Mouse (Mus musculus): ENCODE measurements at regions not wholly inside any gene's neighbourhood (a gene's known extent, or its start where the extent isn't known, plus 50 kb on each side); places are given as distances from the start of the nearest gene placed in this dataset.

DNA sequence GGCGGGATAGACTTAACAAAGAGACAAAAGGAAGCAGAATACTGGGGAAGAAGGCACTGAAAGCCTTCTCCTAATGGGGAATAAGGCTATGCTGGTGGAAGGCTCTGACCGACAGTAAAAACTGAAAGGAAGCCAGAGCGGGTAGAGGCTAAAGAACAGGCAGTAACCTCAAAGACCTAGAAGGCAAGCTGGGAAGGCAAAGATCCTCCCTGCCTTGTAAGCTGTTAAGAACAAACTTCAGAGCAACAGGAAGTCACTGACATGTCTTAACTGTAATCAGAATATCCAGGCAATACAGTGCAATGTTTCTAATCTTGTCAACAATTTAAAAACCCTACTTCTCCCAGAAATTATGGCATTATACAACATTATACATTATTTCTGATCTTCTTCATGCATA, 235.2 kb upstream of the Mef2c start:
- no peak for DNase-seq

DNA sequence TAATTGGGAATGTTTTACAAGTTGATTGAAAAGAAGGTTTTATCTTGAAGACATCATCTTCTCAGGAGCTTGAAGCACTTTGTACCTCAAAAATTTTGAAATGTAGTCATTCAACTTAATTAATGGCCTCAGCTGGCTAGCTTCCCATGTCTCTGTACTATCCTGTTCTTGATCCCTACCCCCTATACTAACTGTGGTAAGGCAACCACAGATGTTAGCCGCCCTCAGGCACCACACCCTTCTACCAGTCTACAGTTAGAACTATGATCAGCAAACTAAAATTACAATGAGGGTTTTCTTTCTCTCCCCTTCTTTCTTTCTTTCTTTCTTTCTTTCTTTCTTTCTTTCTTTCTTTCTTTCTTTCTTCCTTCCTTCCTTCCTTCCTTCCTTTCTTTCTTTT, 225.1 kb upstream of the Mef2c start:
- DNase-seq: no peak

DNA sequence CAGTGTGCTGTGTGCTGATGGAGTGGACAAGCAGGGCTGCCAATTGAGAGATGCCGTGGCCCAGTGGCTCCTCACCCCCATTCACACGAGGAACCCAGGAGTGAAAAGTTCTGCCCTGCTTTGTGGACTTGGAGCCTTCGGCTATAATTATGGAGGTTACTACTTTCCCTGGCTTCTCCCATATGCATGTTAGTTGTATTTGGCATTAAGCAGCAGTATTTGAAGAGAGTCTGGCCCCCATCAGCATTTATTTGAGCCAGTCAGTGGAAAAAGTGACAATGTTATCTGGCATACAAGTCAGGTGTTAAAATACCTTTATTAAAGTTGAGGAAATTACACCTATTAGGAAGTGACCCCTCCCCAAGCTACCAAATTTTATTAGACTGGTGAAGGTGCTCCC, 196.1 kb upstream of the Mef2c start:
- DNase-seq: no peak

DNA sequence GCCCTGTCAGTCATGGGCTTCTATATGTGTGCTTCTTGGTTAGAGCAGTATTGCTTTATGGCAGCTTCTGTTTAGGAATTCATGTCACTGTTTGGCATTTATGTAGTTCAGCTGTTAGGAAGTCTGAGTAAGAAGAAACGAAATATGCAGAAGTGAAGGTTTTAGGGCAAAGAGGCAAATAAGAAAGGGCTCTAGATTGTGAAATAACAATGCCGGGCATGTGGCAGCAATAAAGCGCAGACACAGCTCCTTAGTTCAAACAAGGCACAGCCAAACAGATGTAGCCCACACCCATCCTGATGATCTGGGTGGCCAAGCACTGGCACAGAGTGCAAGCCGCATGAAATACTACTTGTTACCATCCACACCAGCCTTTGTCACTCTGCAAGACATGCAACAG, 175.3 kb upstream of the Mef2c start:
- DNase-seq: no peak

DNA sequence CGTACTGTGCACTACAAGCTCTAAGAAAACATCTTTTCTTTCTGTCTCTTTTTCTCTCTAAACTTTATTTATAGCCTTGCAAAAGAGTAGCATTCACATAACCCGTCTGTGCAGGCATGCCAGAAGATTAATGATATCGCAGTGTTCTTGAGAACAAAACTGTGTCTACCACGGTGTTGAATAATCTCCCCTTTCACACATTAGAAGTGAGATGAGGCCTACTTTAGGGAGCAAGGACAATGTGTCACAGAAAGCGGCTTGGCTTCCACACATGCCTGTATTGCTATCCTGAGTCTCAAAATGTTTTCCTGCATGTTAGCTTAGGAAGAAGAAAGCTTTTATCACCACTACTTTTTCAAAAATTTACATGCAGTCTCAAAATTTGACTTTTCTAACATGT, 170.1 kb upstream of the Mef2c start:
- no peak for DNase-seq

DNA sequence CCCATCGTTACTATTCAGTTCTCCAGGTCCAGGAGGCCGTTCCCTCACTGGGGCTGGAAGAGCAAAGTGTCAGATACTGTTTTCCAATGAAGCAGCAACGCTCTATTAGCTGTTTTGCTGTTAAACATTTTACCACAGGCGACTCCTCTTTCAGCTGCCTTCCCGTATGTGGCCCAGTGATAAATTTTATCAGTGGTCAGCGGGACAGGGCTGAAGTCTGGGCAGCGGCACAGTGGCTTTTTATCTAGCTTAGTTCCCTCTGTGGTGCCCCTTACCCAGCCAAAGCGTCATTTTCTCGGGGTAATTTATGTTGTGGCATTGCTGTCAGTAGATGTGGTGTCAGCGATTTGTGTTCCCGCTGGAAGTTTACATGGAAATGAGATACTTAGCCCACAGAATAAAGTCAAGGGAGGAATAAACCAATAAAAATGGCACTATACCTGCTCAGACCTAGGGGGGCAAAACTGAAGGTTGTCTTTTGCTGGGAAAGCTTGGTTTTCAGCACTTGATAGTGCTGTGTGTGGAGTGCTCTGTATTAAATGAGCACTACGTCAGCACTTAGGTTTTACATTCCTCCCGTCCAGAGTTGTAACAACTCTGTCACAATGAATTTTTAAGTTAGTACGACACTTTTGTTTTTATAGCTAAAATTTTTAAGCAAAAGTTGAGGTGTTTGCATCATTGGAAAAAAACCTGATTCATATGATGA, 159.1 kb upstream of the Mef2c start:
- DNase-seq: no peak

DNA sequence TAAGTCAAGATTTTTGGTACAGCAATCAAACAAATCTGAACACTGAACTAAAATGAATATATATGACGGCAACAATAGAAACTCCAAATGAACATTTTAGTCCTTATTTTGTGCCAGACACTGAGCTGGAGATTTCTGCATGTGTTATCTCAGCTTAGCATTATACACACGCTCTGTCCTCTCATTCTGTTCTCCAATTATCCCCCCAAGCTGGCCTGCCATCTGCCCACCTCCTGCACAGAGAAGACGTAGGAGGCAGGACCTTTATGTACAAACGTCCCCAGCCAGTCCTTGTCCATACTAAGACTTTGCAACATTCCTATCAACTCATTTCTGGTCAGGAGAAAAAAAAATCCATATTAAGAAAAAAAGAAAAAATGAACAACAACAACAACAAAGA, 148.5 kb upstream of the Mef2c start:
- no peak for DNase-seq

DNA sequence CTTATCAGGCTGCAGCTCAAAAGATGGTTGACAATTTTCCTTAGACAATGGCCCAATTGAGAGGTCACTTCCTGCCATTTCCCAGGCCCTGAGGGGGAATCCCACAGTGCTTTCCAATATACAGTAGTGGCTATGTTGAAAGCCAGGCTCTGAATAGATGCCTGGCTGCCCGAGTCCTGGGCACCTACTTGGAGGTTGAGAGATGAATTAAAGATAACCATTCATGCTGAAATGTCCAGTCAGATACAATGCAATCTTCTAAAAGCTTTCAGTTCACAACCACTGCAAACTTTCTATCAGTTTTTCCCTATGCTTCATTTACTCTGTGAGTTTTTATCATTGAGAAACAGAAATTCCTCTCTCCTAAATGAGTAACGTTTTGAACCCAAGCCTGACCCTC, 143.3 kb upstream of the Mef2c start:
- no peak for DNase-seq

DNA sequence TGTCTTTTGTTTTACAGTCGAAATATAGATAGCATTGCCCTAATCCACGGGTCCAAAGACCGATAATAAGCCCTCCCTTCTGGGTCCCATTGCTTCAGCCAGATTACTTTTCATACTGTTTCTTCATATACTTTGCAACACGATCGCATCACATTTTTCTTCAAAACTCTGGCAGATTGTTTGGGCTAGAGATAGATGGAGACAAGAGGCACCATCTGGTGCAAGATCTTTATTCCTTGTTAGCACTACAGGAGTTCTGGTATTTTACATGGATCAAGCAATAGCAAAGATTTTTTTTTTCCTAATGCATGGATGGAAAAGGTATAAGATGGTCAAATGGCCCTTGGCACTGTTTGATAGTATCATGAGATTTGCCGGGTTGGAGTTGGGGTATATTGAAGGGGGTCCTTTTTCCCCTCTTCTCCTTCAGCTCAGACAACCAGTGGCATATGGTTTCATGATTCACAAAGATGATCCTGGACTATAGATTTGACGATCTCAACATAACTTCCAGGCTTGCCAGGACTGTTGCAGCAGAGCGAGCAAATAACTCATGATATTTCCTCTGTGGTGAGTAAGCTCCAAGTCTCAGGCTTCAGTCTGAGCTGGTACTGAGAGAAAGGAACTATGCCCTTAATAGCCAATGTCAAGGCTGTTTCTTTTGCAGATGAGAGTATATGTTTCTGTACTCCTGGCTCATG, 127.6 kb upstream of the Mef2c start:
- no peak for DNase-seq

DNA sequence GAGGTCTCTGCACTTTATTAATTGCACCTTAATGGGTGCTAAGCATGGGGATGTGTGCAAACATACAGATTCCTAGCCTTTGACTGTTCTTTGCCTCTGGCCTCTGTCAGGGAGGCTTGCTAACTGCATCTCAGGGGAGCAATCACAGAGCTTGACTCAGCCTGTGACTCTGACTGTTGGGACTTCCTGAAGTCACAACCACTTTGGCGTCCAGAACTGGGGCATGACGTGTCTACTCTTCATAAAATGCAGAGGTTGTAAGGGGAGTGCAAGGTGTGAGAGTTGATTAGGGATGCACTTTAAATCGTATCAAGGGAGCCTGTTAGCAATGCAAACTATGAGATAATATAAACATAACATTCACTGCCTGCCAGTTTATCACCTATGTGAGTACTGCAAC, 125.2 kb upstream of the Mef2c start:
- no peak for DNase-seq

DNA sequence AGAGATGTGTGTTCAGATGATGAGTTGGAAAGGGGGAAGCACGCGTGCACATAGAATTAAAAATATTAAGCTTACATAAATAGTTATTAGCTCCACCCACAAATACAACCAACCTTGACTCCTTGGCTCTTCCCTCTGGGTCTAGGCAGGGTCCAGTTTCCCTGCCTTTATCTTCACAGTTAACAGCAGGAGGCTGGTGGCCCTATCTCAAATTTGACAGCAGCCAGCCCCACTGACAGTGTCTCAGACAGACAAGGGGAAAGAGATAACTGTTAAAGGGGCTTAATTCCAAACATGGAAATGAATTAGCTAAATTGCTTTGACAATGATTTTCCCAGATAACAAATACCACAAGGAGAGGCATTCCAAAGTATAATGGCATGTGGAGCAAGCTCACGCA, 121.2 kb upstream of the Mef2c start:
- DNase-seq: no peak

DNA sequence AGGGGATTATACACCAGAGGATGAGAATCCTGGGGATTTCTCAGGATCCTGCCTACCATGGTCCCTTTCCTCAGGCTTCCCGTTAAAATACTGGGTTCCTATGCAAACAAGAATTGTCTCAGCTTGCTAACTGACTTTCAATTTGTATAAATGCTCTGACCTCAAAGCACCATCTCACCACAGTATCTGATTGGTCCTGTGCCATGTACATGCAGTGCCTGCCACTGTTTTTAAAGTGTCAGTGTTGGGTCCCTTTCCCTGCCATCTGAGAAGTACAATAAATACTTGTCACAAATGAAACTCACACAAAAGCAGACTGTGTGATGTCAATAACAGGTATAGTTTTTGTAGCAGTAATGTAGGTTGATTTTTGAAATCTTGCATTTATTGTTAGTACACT, 109.1 kb upstream of the Mef2c start:
- no peak for DNase-seq

DNA sequence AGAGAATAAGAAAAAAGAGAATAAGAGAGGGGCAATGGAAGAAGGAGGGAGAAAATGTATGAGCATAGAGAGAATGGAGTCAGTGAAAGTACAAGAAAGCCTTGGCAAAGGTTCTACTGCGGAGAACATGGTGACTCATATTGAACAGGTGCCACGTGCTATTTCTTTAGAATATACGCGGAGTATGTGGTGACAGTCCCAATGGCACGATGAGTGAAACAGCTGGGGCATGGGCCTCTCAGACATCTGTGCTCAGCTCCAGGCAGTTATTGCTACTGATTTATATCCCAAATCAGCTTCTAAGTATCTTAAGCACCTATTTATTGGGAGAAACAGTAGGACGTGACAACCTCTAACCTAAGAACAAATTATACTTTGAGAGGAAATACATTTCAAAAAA, 104.5 kb upstream of the Mef2c start:
- DNase-seq: no peak

DNA sequence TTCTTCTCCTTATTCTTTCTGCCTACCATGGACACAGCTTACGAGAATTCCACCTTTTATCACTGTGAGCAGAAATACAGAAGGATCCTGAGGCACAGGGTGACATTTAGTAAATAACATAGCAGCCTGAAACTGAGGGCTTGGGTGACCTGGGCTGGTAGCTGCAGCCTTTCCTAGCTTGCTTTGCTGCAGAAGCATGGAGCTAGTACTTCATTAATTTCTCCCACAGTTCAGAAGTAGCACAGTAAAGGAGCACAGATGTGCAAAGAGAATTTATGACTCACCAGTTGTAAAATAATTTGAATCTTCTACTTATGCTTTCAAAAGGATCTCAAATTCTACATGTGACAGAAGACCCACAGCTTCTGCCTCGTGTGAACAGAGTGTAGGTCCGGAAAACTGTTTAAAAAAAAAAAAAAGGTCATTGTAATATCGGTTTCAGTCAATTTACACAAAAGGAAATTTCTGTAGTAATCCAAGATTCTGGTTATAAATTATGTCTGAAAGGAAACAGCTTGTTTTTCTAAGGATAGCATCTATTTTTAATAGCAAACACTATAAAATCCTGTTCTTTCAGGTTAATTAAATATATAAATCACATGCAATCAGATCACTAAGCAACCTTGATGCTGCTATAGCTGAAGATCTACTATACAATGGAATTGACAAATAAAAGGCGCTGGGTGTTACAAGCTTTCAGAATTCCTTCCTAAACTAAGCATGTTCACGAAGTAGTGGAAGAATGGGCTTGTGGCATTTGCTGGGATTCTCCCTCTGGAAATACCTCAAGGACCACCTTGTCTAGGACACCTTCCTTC, 64.0 kb upstream of the Mef2c start:
- no peak for DNase-seq

DNA sequence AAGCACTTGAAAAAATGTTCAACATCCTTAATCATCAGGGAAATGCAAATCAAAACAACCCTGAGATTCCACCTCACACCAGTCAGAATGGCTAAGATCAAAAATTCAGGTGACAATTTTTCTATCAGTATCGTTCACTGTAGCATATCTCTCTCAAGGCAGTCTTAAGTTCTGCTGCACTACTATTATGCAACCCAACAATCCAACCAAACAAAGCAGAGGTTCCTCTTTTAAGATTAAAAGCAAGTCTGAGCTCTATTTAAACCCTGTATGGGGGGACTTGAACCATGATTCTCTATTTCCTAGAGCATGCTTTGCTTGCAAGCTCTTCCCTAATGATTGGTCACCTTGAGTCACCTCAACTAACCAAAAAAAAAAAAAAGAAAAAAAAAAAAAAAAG, 59.6 kb upstream of the Mef2c start:
- no peak for DNase-seq

DNA sequence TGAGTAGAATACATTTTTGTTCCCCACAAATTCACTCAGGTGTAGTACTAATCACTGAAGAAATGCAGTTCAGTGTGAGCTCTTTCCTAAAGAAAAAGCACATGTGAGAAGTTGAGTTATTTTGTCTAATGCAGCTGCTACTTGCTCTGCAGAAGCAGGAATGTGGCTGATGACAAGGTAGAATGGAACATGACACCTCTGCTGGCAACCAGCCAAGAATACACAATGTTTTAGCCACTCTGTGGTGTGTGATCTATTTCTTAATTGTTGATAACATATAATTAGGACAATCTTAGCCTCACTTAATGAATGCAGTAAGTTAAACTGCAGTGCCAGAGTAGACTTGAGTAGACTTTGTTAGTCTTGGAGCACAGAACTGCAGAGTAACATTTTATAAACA, 53.0 kb upstream of the Mef2c start:
- no peak for DNase-seq

DNA sequence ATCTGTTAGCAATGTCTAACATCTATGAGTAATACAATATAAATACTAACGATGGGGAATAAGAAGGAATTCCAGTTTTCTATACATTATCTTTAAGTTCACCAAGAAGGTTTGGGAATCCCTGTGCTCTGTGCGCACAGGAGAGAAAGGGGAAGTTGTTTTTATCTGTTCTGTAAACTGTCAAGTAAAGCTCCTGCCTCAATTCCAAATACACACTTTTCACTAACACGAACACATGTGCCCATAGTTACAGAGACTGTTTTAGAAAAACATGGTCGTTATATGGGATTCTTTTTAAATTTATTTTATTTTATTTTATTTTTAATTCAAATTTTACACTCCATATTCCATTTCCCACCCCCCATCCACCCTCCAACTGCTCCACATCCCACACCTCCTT, 50.8 kb upstream of the Mef2c start:
- no peak for DNase-seq
